Mouse (Mus musculus) thymus, adult 2 months (tissue): ENCODE measurements around the gene Dad1. TPM values are rescaled to one million over a fixed set of nuclear protein-coding genes. Genes with fewer than 3 reads are reported as not detected.

Experiments
- DNase-seq: peaks from one replicate; pipeline ENCODE4 v3.0.0; 2021
- H3K27ac ChIP-seq: fragments of 200-500 bp; 2 replicates; pipeline ENCODE4 v1.5.1; 2012; ENCODE audit warnings: low read length, control low read depth; ENCODE audit not compliant: control insufficient read depth, insufficient read depth
- H3K27me3 ChIP-seq: fragments of 200-500 bp; 2 replicates; pipeline ENCODE4 v1.6.1; 2012; ENCODE audit warnings: mild to moderate bottlenecking, low read length, moderate library complexity, mixed read lengths; ENCODE audit not compliant: control insufficient read depth, insufficient read depth
- H3K36me3 ChIP-seq: fragments of 200-500 bp; 2 replicates; pipeline ENCODE4 v1.6.1; 2012; ENCODE audit warnings: mild to moderate bottlenecking, low read length, moderate library complexity; ENCODE audit not compliant: control insufficient read depth, insufficient read depth
- H3K4me1 ChIP-seq: fragments of 200-500 bp; replicated peaks from 2 replicates; pipeline ENCODE4 v1.6.1; 2012; ENCODE audit warnings: low read length; ENCODE audit not compliant: control insufficient read depth, insufficient read depth
- H3K4me3 ChIP-seq: fragments of 200-500 bp; 2 replicates; pipeline ENCODE4 v1.5.1; 2012; ENCODE audit warnings: mild to moderate bottlenecking, low read length, control low read depth, moderate library complexity; ENCODE audit not compliant: control insufficient read depth, insufficient read depth
- CTCF ChIP-seq: fragments of 200-500 bp; IDR thresholded peaks from 2 replicates; pipeline ENCODE4 v1.5.1; 2012; ENCODE audit warnings: mild to moderate bottlenecking, control low read depth, low read length, moderate library complexity, borderline replicate concordance; ENCODE audit not compliant: control insufficient read depth, poor library complexity, insufficient read depth; ENCODE audit errors: extremely low read depth
- POLR2A ChIP-seq: fragments of 200-500 bp; IDR thresholded peaks from 2 replicates; pipeline ENCODE4 v1.6.1; 2012; ENCODE audit warnings: mild to moderate bottlenecking, low read length, control low read depth, moderate library complexity; ENCODE audit not compliant: control insufficient read depth, poor library complexity, insufficient read depth; ENCODE audit errors: extremely low read depth
- WGBS: fragments of 180-500 bp; shearing (Covaris S2); methylation state at CpG from one replicate; pipeline ENCODE4 v1.1.7; 2018; 5-methylcytosine and 5-hydroxymethylcytosine counted together
- polyA plus RNA-seq: library from polyadenylated mRNA; depleted of rRNA; stranded (reverse); fragments of >200 nt; gene quantifications from 2 replicates; pipeline ENCODE4 v1.2.3, GENCODE M21; 2012

Gene Dad1
- polyA plus RNA-seq, 1 experiment, result 641 TPM

GRCm38 (mm10) chr14:54204786-54205185, 49.1 kb downstream of the Dad1 start:
- peaks cover 29% of the 10 kb centered on the region for H3K4me1 ChIP-seq
- peaks cover 93% of the 10 kb centered on the region for H3K36me3 ChIP-seq
- H3K4me3 ChIP-seq, result no peak overlapping the region
- TF ChIP-seq CTCF (no peak), POLR2A (no peak)
- no peaks in the 10 kb centered on the region for H3K27me3 ChIP-seq
- WGBS, result 86% methylated on average over 4 of the region's 4 CpGs
- DNase-seq, result no peak
- H3K27ac ChIP-seq, result peak overlapping the region; percentile 74; the same call in 1 of the 2 replicates

- Histone ChIP-seq H3K4me1 (peaks cover 32% of the 10 kb centered on the region), H3K4me3 (peak overlapping the region; percentile 14; the same call in 1 of the 2 replicates), H3K27me3 (no peaks in the 10 kb centered on the region), H3K36me3 (peaks cover 97% of the 10 kb centered on the region), H3K27ac (peak overlapping the region; percentile 72)
- DNase-seq, result no peak
- WGBS, result 81% methylated on average over 8 of the region's 8 CpGs
- no peak for TF ChIP-seq POLR2A
- no peak for TF ChIP-seq CTCF
These were observed 49.6 kb downstream of the Dad1 start for GRCm38 (mm10) chr14:54204311-54204710.

- peak overlapping the region; percentile 40 for H3K4me3 ChIP-seq
- TF ChIP-seq POLR2A (no peak), CTCF (no peak)
- no peak for DNase-seq
- WGBS, result 89% methylated on average over 10 of the region's 10 CpGs
- peaks cover 31% of the 10 kb centered on the region for H3K4me1 ChIP-seq
- H3K27me3 ChIP-seq, result no peaks in the 10 kb centered on the region
- peaks cover 97% of the 10 kb centered on the region for H3K36me3 ChIP-seq
- peak overlapping the region; percentile 72 for H3K27ac ChIP-seq
These were observed 50.1 kb downstream of the Dad1 start for GRCm38 (mm10) chr14:54203776-54204175.

GRCm38 (mm10) chr14:54203207-54203606, 50.7 kb downstream of the Dad1 start:
- TF ChIP-seq CTCF (no peak), POLR2A (no peak)
- peak overlapping the region; percentile 72 for H3K27ac ChIP-seq
- no peak for DNase-seq
- WGBS, result 92% methylated on average over 6 of the region's 6 CpGs
- peak overlapping the region; percentile 40 for H3K4me3 ChIP-seq
- no peaks in the 10 kb centered on the region for H3K27me3 ChIP-seq
- peaks cover 97% of the 10 kb centered on the region for H3K36me3 ChIP-seq
- H3K4me1 ChIP-seq, result peaks cover 30% of the 10 kb centered on the region

- no peak for DNase-seq
- 87% methylated on average over 8 of the region's 8 CpGs for WGBS
- H3K27me3 ChIP-seq, result no peaks in the 10 kb centered on the region
- H3K27ac ChIP-seq, result peak overlapping the region; percentile 93
- H3K36me3 ChIP-seq, result peaks cover 98% of the 10 kb centered on the region
- peaks cover 28% of the 10 kb centered on the region for H3K4me1 ChIP-seq
- no peak for TF ChIP-seq POLR2A
- no peak for TF ChIP-seq CTCF
- H3K4me3 ChIP-seq, result peak overlapping the region; percentile 49
These were observed 53.5 kb downstream of the Dad1 start for GRCm38 (mm10) chr14:54200363-54200762.

- H3K27ac ChIP-seq, result peak overlapping the region; percentile 70
- no peaks in the 10 kb centered on the region for H3K27me3 ChIP-seq
- H3K4me1 ChIP-seq, result peaks cover 32% of the 10 kb centered on the region
- peak overlapping the region; percentile 34 for H3K4me3 ChIP-seq
- DNase-seq, result no peak
- 91% methylated on average over 8 of the region's 8 CpGs for WGBS
- peaks cover 98% of the 10 kb centered on the region for H3K36me3 ChIP-seq
- TF ChIP-seq CTCF (no peak), POLR2A (no peak)
These were observed 54.2 kb downstream of the Dad1 start for GRCm38 (mm10) chr14:54199662-54200061.

- no peak for DNase-seq
- H3K27ac ChIP-seq, result peak overlapping the region; percentile 91; the same call in 1 of the 2 replicates
- H3K4me3 ChIP-seq, result no peak overlapping the region
- no peak for TF ChIP-seq POLR2A
- no peak for TF ChIP-seq CTCF
- peaks cover 38% of the 10 kb centered on the region for H3K4me1 ChIP-seq
- H3K36me3 ChIP-seq, result peaks cover 94% of the 10 kb centered on the region
- H3K27me3 ChIP-seq, result no peaks in the 10 kb centered on the region
- 78% methylated on average over 3 of the region's 3 CpGs for WGBS
These were observed 56.2 kb downstream of the Dad1 start for GRCm38 (mm10) chr14:54197740-54198139.
